Mouse (Mus musculus): ENCODE measurements around the gene Tnfaip8l2.

The Tnfaip8l2 gene

GRCm38 (mm10) chr3:95141952-95142616, at the start of gene Tnfaip8l2:
Tnfaip8l2 (minus strand) TSS chr3:95142360.
- DNase-seq (ENCODE audit: low spot score in 2 of 2), result no peak

GRCm38 (mm10) chr3:95186888-95187287, 44.7 kb upstream of the Tnfaip8l2 start:
- DNase-seq (ENCODE audit: low spot score in 2 of 2), result no peak

- no peak for DNase-seq (ENCODE audit: low spot score in 2 of 2)
These were observed 43.9 kb upstream of the Tnfaip8l2 start for GRCm38 (mm10) chr3:95186100-95186499.

- no peak for DNase-seq (ENCODE audit: low spot score in 2 of 2)
These were observed 42.8 kb upstream of the Tnfaip8l2 start for GRCm38 (mm10) chr3:95184796-95185577.

- DNase-seq (ENCODE audit: low spot score in 2 of 2), result no peak
These were observed 39.7 kb upstream of the Tnfaip8l2 start for GRCm38 (mm10) chr3:95181841-95182240.

- DNase-seq (ENCODE audit: low spot score in 2 of 2), result no peak
These were observed 37.7 kb upstream of the Tnfaip8l2 start for GRCm38 (mm10) chr3:95179890-95180289.

- DNase-seq (ENCODE audit: low spot score in 2 of 2), result no peak
These were observed 36.8 kb upstream of the Tnfaip8l2 start for GRCm38 (mm10) chr3:95178948-95179347.

- DNase-seq (ENCODE audit: low spot score in 2 of 2), result no peak
These were observed 35.4 kb upstream of the Tnfaip8l2 start for GRCm38 (mm10) chr3:95177583-95177982.

- DNase-seq (ENCODE audit: low spot score in 2 of 2), result no peak
These were observed 34.3 kb upstream of the Tnfaip8l2 start for GRCm38 (mm10) chr3:95176500-95176899.

GRCm38 (mm10) chr3:95174011-95174592, 31.9 kb upstream of the Tnfaip8l2 start:
- peak; percentile 73 to 74 for DNase-seq (ENCODE audit: low spot score in 2 of 2)

- DNase-seq (ENCODE audit: low spot score in 2 of 2), result no peak
These were observed 31.2 kb upstream of the Tnfaip8l2 start for GRCm38 (mm10) chr3:95173256-95173949.

GRCm38 (mm10) chr3:95172526-95173255, 30.5 kb upstream of the Tnfaip8l2 start:
- no peak for DNase-seq (ENCODE audit: low spot score in 2 of 2)

- DNase-seq (ENCODE audit: low spot score in 2 of 2), result no peak
These were observed 28.9 kb upstream of the Tnfaip8l2 start for GRCm38 (mm10) chr3:95171105-95171504.

GRCm38 (mm10) chr3:95169996-95170395, 27.8 kb upstream of the Tnfaip8l2 start:
- no peak for DNase-seq (ENCODE audit: low spot score in 2 of 2)

- DNase-seq (ENCODE audit: low spot score in 2 of 2), result no peak
These were observed 22.7 kb upstream of the Tnfaip8l2 start for GRCm38 (mm10) chr3:95164840-95165239.

GRCm38 (mm10) chr3:95164256-95164550, 22.0 kb upstream of the Tnfaip8l2 start:
- DNase-seq (ENCODE audit: low spot score in 2 of 2), result no peak

- no peak for DNase-seq (ENCODE audit: low spot score in 2 of 2)
These were observed 21.5 kb upstream of the Tnfaip8l2 start for GRCm38 (mm10) chr3:95163419-95164255.

GRCm38 (mm10) chr3:95162345-95162628, 20.1 kb upstream of the Tnfaip8l2 start:
- no peak for DNase-seq (ENCODE audit: low spot score in 2 of 2)

- no peak for DNase-seq (ENCODE audit: low spot score in 2 of 2)
These were observed 19.6 kb upstream of the Tnfaip8l2 start for GRCm38 (mm10) chr3:95161618-95162344.

- DNase-seq (ENCODE audit: low spot score in 2 of 2), result no peak
These were observed 18.9 kb upstream of the Tnfaip8l2 start for GRCm38 (mm10) chr3:95161041-95161551.

Data from right cerebral cortex, adult 2 months (tissue).